Mouse (Mus musculus) midbrain, embryonic 12.5 days (tissue): ENCODE data around the gene Helz. TPM values are rescaled to one million over a fixed set of nuclear protein-coding genes. Genes with fewer than 3 reads are reported as not detected.
"Not testable (repeated sequence)": the region's sequence is repeated elsewhere in the genome, so short reads cannot be mapped to it uniquely, and the experiment has no call there.

Experiments
- ATAC-seq: fragments of 200-750 bp; cut with Nextera tagmentation; 2 replicates; pipeline ENCODE4 v1.8.0; 2017; ENCODE audit warnings: low read depth, moderate TSS enrichment, moderate library complexity; ENCODE audit not compliant: low FRiP score
- H3K27ac ChIP-seq: fragments of 300-500 bp; sonication (generic); replicated peaks from 2 replicates; pipeline ENCODE4 v1.5.1; 2016; ENCODE audit warnings: mild to moderate bottlenecking
- H3K27me3 ChIP-seq: fragments of 300-500 bp; sonication (generic); 2 replicates; pipeline ENCODE4 v1.6.1; 2016; ENCODE audit warnings: mild to moderate bottlenecking
- H3K36me3 ChIP-seq: fragments of 300-500 bp; sonication (generic); 2 replicates; pipeline ENCODE4 v1.6.1; 2016
- H3K4me1 ChIP-seq: fragments of 300-500 bp; sonication (generic); 2 replicates; pipeline ENCODE4 v1.6.1; 2016
- H3K4me2 ChIP-seq: fragments of 300-500 bp; sonication (generic); replicated peaks from 2 replicates; pipeline ENCODE4 v1.6.1; 2016; ENCODE audit warnings: mild to moderate bottlenecking, moderate library complexity
- H3K4me3 ChIP-seq: fragments of 300-500 bp; sonication (generic); 2 replicates; pipeline ENCODE4 v1.5.1; 2016; ENCODE audit warnings: mild to moderate bottlenecking
- H3K9ac ChIP-seq: fragments of 300-500 bp; sonication (generic); replicated peaks from 2 replicates; pipeline ENCODE4 v1.6.1; 2016; ENCODE audit warnings: mild to moderate bottlenecking, moderate library complexity
- H3K9me3 ChIP-seq: fragments of 300-500 bp; sonication (generic); 2 replicates; pipeline ENCODE4 v1.6.1; 2016; ENCODE audit warnings: mild to moderate bottlenecking
- WGBS: fragments of 180-500 bp; shearing (Covaris S2); methylation state at CpG from one replicate; pipeline ENCODE4 v1.1.7; 2016; 5-methylcytosine and 5-hydroxymethylcytosine counted together
- polyA plus RNA-seq: library from polyadenylated mRNA; unstranded; fragments of >200 nt; fragmentation: Nextera tagmentation; extraction: Ambion mirVana; gene quantifications from 2 replicates; pipeline ENCODE4 v1.2.1, GENCODE M21; 2016

Helz gene
- 20.4 and 25.9 TPM in 2 replicates for polyA plus RNA-seq

DNA sequence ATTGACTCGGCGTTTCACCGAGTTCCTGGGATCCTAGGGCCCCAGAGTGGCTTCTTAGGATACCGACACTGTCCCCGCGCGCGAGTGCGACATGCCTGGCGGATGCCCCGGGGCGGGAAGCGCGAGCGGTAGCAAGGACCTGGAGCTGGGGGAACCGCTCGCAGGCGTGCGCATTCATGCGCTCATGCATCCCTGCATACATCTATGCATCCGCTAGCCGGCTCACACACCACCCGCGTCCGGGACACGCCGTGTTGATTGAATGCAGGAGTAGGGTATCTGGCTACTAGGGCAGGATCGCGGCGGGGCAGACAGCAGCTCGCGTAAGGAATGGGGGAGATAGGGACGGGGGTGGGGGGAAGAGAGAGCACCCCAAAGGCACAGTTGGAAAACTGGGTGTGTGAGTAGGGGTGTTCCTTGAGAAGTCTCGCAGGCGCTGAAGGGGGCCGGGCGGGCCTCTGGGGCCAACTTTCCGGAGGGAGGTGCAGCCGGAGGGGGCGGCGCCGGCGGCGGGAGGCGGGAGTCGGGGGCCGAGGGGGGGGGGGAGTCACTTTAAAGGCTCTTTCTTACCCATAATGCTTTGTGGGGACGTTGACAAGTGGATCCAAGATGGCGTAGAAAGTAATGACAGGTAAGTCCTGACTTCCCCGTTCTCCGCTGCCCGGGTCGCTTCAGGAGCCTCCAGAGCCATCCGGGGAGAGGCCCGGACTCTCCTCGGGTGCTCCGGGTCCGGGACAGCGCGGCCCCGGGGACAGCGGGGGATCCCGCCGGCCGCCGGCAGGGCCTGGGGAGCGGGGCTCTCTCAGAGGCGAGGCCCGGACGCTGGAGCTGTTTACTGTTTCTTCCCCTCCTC is at the start of gene Helz:
Gene Helz, plus strand, starts transcription at position 580 of the 853 bp plus-strand sequence.
- Histone ChIP-seq H3K4me3 (peak within 1 kb of the TSS; percentile 91), H3K4me2 (peak within 1 kb of the TSS; percentile 99), H3K9ac (peak within 1 kb of the TSS; percentile 81), H3K4me1 (peaks cover 18% of the 10 kb centered on the region), H3K36me3 (0 out of 2 replicates have a peak, but pooled peaks cover 16% of the 10 kb centered on the region), H3K9me3 (no peaks in the 10 kb centered on the region), H3K27me3 (peaks cover 17% of the 10 kb centered on the region), H3K27ac (peak within 1 kb of the TSS; percentile 78)
- WGBS = 0% methylated on average over 62 of the region's 70 CpGs
- peak; percentile 76 for ATAC-seq

DNA sequence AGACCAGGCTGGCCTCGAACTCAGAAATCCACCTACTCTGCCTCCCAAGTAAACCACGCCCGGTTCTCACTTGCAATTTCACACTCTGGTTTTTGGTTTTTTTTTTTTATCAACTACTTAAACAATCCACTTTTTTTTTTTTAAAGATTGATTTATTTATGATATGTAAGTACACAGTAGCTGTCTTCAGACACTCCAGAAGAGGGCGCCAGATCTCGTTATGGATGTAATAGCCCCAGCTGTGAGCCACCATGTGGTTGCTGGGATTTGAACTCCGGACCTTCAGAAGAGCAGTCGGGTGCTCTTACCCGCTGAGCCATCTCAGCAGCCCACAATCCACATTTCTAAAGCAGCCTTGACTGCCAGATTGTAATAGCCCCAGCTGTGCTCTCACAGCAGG is 44.9 kb upstream of the Helz start:
- WGBS = 87% methylated on average over 8 of the region's 8 CpGs
- no peaks in the 10 kb centered on the region for H3K27me3 ChIP-seq
- H3K36me3 ChIP-seq = peaks cover 24% of the 10 kb centered on the region
- no peak overlapping the region for H3K4me3 ChIP-seq
- no peak overlapping the region for H3K4me2 ChIP-seq
- no peaks in the 10 kb centered on the region for H3K4me1 ChIP-seq
- ATAC-seq = no peak
- no peak overlapping the region for H3K27ac ChIP-seq
- H3K9me3 ChIP-seq = no peaks in the 10 kb centered on the region
- no peak overlapping the region for H3K9ac ChIP-seq

DNA sequence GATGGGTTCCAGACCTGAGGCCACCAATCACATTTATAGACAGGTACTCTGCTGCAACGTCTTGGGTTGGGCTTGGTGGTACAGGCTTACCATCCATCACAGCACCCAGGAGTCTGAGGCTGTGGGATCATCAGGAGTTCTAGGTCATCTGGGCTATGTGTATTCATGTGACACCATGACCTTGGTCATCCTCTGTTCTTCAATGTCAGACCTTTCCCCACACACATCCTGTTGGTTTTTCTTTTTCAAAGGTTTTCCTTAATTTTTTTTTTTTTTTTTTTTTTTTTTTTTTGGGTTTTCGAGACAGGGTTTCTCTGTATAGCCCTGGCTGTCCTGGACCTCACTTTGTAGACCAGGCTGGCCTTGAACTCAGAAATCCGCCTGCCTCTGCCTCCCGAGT is 43.4 kb upstream of the Helz start:
- H3K4me1 ChIP-seq, H3K4me3 ChIP-seq, H3K4me2 ChIP-seq, H3K9me3 ChIP-seq, H3K27ac ChIP-seq, H3K9ac ChIP-seq, ATAC-seq, H3K27me3 ChIP-seq: not testable (repeated sequence)
- WGBS = 94% methylated on average over 3 of the region's 4 CpGs
- H3K36me3 ChIP-seq = peaks cover 11% of the 10 kb centered on the region

DNA sequence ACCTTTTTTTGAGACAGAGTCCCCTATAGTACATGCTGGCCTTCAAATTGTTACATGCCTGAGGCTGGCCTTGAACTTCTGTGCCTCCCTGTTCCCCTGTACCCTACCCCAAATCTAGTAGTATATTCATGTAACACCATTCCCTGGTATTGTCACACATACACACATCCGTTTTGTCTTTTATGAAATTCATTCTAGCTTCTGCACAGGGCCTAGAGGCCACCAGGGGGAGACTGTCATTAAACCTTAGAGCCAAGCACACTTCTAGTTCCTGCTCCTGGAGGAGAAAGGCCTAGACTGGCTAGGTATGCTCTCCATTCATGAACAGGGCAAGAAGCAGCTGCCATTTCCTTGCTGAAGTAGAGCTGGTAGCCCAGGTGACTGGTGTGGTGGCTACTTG is 41.5 kb upstream of the Helz start:
- H3K9me3 ChIP-seq = no peaks in the 10 kb centered on the region
- no peak overlapping the region for H3K4me3 ChIP-seq
- 68% methylated on average over 1 of the region's 1 CpGs for WGBS
- no peaks in the 10 kb centered on the region for H3K36me3 ChIP-seq
- H3K4me2 ChIP-seq = no peak overlapping the region
- H3K27ac ChIP-seq = no peak overlapping the region
- H3K9ac ChIP-seq = no peak overlapping the region
- no peak for ATAC-seq
- H3K27me3 ChIP-seq = peaks cover 12% of the 10 kb centered on the region
- peaks cover 11% of the 10 kb centered on the region for H3K4me1 ChIP-seq

- no peaks in the 10 kb centered on the region for H3K36me3 ChIP-seq
- 22% methylated on average over 11 of the region's 11 CpGs for WGBS
- H3K4me1 ChIP-seq = peaks cover 11% of the 10 kb centered on the region
- no peak overlapping the region for H3K27ac ChIP-seq
- no peaks in the 10 kb centered on the region for H3K9me3 ChIP-seq
- no peak overlapping the region for H3K9ac ChIP-seq
- ATAC-seq = peak; percentile 23; the same call in 1 of the 2 replicates
- H3K4me3 ChIP-seq = no peak overlapping the region
- H3K4me2 ChIP-seq = 0 out of 2 replicates have a peak overlapping the region, but pooled peaks have one; percentile 16
- H3K27me3 ChIP-seq = peaks cover 12% of the 10 kb centered on the region
Measured at GRCm38 (mm10) chr11:107509631-107510338, 37.9 kb upstream of the Helz start.

- peaks cover 12% of the 10 kb centered on the region for H3K27me3 ChIP-seq
- no peaks in the 10 kb centered on the region for H3K9me3 ChIP-seq
- no peak overlapping the region; the same call in 1 of the 2 replicates for H3K9ac ChIP-seq
- H3K4me3 ChIP-seq = no peak overlapping the region
- WGBS = 4% methylated on average over 18 of the region's 18 CpGs
- peak overlapping the region; percentile 30 for H3K4me2 ChIP-seq
- ATAC-seq = no peak
- H3K36me3 ChIP-seq = no peaks in the 10 kb centered on the region
- H3K4me1 ChIP-seq = peaks cover 11% of the 10 kb centered on the region
- H3K27ac ChIP-seq = no peak overlapping the region
Measured at GRCm38 (mm10) chr11:107510362-107511269, 37.1 kb upstream of the Helz start.

GRCm38 (mm10) chr11:107511954-107512353 is 35.8 kb upstream of the Helz start:
- 48% methylated on average over 5 of the region's 5 CpGs for WGBS

DNA sequence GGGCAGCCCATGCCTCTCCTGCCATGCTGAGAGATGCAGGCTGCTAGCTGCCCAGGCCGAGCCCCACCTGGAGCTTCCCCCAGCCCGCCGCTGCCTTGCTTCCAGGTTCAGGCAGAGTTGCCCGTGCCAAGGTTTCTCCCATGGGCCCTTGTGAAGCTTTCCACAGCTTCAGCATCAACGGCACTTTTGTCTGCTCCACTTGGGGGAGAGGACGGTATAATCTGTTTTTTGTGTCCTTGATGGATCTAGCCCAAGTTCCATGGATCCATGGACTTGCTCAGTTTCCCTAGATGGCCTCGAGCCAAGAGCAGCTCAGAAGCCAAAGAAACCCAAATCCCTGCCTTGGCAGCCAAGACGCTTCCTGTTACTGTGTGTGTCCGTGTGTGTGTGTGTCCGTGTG is 34.7 kb upstream of the Helz start:
- H3K4me1 ChIP-seq = peaks cover 11% of the 10 kb centered on the region

More at GRCm38 (mm10) chr11:107511954-107512353, 35.8 kb upstream of the Helz start:
- H3K36me3 ChIP-seq, H3K4me2 ChIP-seq, H3K9ac ChIP-seq, H3K4me3 ChIP-seq, ATAC-seq, H3K9me3 ChIP-seq, H3K27ac ChIP-seq: not testable (repeated sequence)
- Histone ChIP-seq H3K4me1 (peaks cover 11% of the 10 kb centered on the region), H3K27me3 (peaks cover 12% of the 10 kb centered on the region)

DNA sequence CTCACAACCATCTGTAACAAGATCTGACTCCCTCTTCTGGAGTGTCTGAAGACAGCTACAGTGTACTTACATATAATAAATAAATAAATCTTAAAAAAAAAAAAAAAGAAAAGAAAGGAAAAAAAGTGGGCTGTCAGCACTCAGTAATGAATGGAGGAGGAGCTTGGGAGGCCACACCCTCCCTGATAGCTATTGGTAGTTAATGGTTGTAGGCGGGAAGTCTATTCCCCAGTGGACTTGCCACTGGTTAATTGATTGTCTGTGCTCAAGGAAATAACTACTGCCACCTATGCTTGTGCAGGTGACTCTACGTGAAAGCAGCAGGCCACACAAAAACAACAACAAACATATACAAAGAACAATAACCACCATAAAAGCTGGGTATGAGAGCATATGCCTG is 31.3 kb upstream of the Helz start:
- Histone ChIP-seq H3K27ac (no peak overlapping the region), H3K4me1 (no peaks in the 10 kb centered on the region), H3K9me3 (no peaks in the 10 kb centered on the region), H3K4me2 (no peak overlapping the region), H3K36me3 (no peaks in the 10 kb centered on the region), H3K9ac (no peak overlapping the region), H3K4me3 (no peak overlapping the region), H3K27me3 (no peaks in the 10 kb centered on the region)
- 96% methylated on average over 2 of the region's 2 CpGs for WGBS
- no peak for ATAC-seq

More for the DNA sequence above, 34.7 kb upstream of the Helz start:
- H3K27ac ChIP-seq = no peak overlapping the region
- 87% methylated on average over 10 of the region's 10 CpGs for WGBS
- ATAC-seq = no peak
- peaks cover 12% of the 10 kb centered on the region for H3K27me3 ChIP-seq
- no peaks in the 10 kb centered on the region for H3K36me3 ChIP-seq
- no peak overlapping the region for H3K4me3 ChIP-seq
- H3K9me3 ChIP-seq = no peaks in the 10 kb centered on the region
- no peak overlapping the region for H3K9ac ChIP-seq
- H3K4me2 ChIP-seq = no peak overlapping the region

DNA sequence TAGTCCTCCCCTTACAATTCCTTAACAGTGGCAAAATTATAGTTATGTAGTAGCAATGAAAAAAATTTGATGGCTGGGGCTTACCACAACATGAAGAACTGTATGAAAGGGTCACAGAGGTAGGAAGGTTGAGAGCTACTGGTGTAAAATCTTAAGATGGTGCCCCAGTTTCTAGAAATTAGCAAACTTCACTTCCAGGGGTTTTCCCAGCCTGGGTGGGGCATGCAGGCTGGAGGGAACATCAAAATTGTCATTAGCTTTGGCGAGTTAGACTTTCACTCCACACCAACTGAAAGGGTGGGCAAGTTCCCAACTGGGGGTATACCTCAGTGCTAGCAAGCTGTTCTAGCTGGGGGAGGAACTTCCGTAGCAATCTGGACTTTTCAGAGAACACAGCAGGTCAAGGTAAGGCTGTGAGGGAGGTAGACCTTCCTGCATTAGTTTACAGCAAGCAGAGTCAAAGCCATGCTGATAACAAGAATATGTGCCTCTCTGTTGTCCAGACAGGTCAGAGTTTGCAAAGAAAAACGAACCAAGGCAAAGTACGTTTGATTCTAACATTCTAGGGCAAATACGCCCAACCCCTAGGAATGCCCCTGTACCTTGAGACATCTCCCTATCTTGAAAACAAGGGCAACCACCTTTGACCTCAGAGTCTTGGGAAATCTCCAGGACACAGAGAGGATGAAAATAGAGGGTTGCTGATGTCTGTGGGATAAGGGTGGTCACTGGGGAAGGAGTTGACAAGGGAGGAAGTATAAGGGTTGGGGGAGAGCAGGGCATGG is 28.9 kb upstream of the Helz start:
- ATAC-seq = no peak
- no peak overlapping the region for H3K9ac ChIP-seq
- WGBS = 82% methylated on average over 5 of the region's 5 CpGs

GRCm38 (mm10) chr11:107521153-107521552 is 26.6 kb upstream of the Helz start:
- Histone ChIP-seq H3K27ac (no peak overlapping the region), H3K27me3 (no peaks in the 10 kb centered on the region), H3K4me1 (no peaks in the 10 kb centered on the region), H3K4me3 (no peak overlapping the region), H3K36me3 (no peaks in the 10 kb centered on the region), H3K4me2 (no peak overlapping the region), H3K9me3 (no peaks in the 10 kb centered on the region), H3K9ac (no peak overlapping the region)
- ATAC-seq = no peak
- 68% methylated on average over 1 of the region's 1 CpGs for WGBS

More for the DNA sequence above, 28.9 kb upstream of the Helz start:
- H3K4me3 ChIP-seq = no peak overlapping the region
- no peaks in the 10 kb centered on the region for H3K36me3 ChIP-seq
- H3K4me2 ChIP-seq = no peak overlapping the region
- no peaks in the 10 kb centered on the region for H3K9me3 ChIP-seq
- no peaks in the 10 kb centered on the region for H3K4me1 ChIP-seq
- no peak overlapping the region for H3K27ac ChIP-seq
- H3K27me3 ChIP-seq = no peaks in the 10 kb centered on the region
